Mouse (Mus musculus): ENCODE data around the gene Olfr996. TPM values are rescaled to one million over a fixed set of nuclear protein-coding genes. Genes with fewer than 3 reads are reported as not detected.

Olfr996 gene
- polyA plus RNA-seq, 1 experiment from 2014 or later = not detected

DNA sequence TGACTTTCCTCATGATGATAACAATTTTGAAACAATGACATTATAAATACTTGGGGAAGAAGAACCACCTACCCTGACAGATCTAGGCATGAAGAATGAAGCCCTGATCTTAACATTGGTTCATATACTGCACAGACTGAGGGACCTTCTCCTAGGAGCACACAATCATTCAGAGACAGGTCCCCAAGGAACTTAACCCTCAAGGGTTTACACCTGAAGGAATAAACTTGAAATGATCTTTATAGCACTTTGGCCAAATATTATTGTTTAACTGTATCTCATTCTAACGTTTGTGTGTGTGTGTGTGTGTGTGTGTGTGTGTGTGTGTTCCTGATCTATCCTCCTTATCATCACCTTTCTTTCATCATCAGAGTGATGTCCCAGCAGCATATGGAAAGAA lies 32.8 kb downstream of the Olfr996 start, which contains the start of gene Olfr1000:
Gene Olfr1000 (minus strand): TSS at position 101 of the 400 bp plus-strand sequence.
- Histone ChIP-seq H3K27me3 (ENCODE audit: insufficient read depth, low read length) (no peaks in the 10 kb centered on the region), H3K9me3 (ENCODE audit: low read length) (no peaks in the 10 kb centered on the region), H3K9ac (replicated peaks) (no peak within 1 kb of the TSS), H3K4me2 (ENCODE audit: low read depth, low read length) (no peak within 1 kb of the TSS), H3K4me1 (ENCODE audit: insufficient read depth) (no peaks in the 10 kb centered on the region), H3K36me3 (replicated peaks; ENCODE audit: insufficient read depth, low read length) (no peaks in the 10 kb centered on the region), H3K4me3 (ENCODE audit: low read depth, low read length) (no peak within 1 kb of the TSS), H3K27ac (ENCODE audit: low read depth) (no peak within 1 kb of the TSS)
- ATAC-seq (no peak), DNase-seq (no peak)
- TF ChIP-seq EP300 (IDR thresholded peaks at IDR 0.05; ENCODE audit: low read depth) (no peak), CTCF (IDR thresholded peaks at IDR 0.05; ENCODE audit: low read depth) (no peak)
- WGBS (ENCODE audit: insufficient replicate concordance) = 50% methylated on average over 1 of the region's 1 CpGs

Other genes with a start within 250 kb of the Olfr996 start
- not detected in 2 replicates for gene Olfr987, start 239.9 kb upstream of the Olfr996 start, polyA plus RNA-seq (2015; fragmentation: Nextera tagmentation; extraction: Ambion mirVana)
- not detected in 2 replicates for gene Olfr988, start 216.0 kb upstream of the Olfr996 start, polyA plus RNA-seq (2015; fragmentation: Nextera tagmentation; extraction: Ambion mirVana)
- gene Olfr992, start 169.7 kb upstream of the Olfr996 start, polyA plus RNA-seq (2015; fragmentation: Nextera tagmentation; extraction: Ambion mirVana) = not detected in 2 replicates
- gene Olfr993, start 164.3 kb upstream of the Olfr996 start, polyA plus RNA-seq (2015; fragmentation: Nextera tagmentation; extraction: Ambion mirVana) = not detected in 2 replicates
- not detected in 2 replicates for gene Olfr994, start 142.8 kb upstream of the Olfr996 start, polyA plus RNA-seq (2015; fragmentation: Nextera tagmentation; extraction: Ambion mirVana)
- gene Olfr995, start 135.6 kb upstream of the Olfr996 start, polyA plus RNA-seq (2015; fragmentation: Nextera tagmentation; extraction: Ambion mirVana) = not detected in 2 replicates
- not detected in 2 replicates for gene 4833423E24Rik, start 60.2 kb upstream of the Olfr996 start, polyA plus RNA-seq (2015; fragmentation: Nextera tagmentation; extraction: Ambion mirVana)
- gene Olfr998, start 9.7 kb downstream of the Olfr996 start, polyA plus RNA-seq (2015; fragmentation: Nextera tagmentation; extraction: Ambion mirVana) = not detected in 2 replicates
- gene Olfr1000, start 32.7 kb downstream of the Olfr996 start, polyA plus RNA-seq (2015; fragmentation: Nextera tagmentation; extraction: Ambion mirVana) = not detected in 2 replicates
- gene Olfr1002, start 71.5 kb downstream of the Olfr996 start, polyA plus RNA-seq (2015; fragmentation: Nextera tagmentation; extraction: Ambion mirVana) = not detected in 2 replicates
- gene Olfr154, start 85.2 kb downstream of the Olfr996 start, polyA plus RNA-seq (2015; fragmentation: Nextera tagmentation; extraction: Ambion mirVana) = not detected in 2 replicates
- gene Olfr1006, start 99.6 kb downstream of the Olfr996 start, polyA plus RNA-seq (2015; fragmentation: Nextera tagmentation; extraction: Ambion mirVana) = not detected in 2 replicates
- not detected in 2 replicates for gene Olfr1008, start 110.2 kb downstream of the Olfr996 start, polyA plus RNA-seq (2015; fragmentation: Nextera tagmentation; extraction: Ambion mirVana)
- gene Olfr1009, start 136.2 kb downstream of the Olfr996 start, polyA plus RNA-seq (2015; fragmentation: Nextera tagmentation; extraction: Ambion mirVana) = not detected in 2 replicates
- gene Olfr1012, start 183.6 kb downstream of the Olfr996 start, polyA plus RNA-seq (2015; fragmentation: Nextera tagmentation; extraction: Ambion mirVana) = not detected in 2 replicates
- gene Olfr1013, start 187.9 kb downstream of the Olfr996 start, polyA plus RNA-seq (2015; fragmentation: Nextera tagmentation; extraction: Ambion mirVana) = not detected in 2 replicates
- not detected in 2 replicates for gene Olfr1014, start 193.5 kb downstream of the Olfr996 start, polyA plus RNA-seq (2015; fragmentation: Nextera tagmentation; extraction: Ambion mirVana)
- gene Olfr1015, start 202.8 kb downstream of the Olfr996 start, polyA plus RNA-seq (2015; fragmentation: Nextera tagmentation; extraction: Ambion mirVana) = not detected in 2 replicates
- not detected in 2 replicates for gene Olfr1016, start 223.3 kb downstream of the Olfr996 start, polyA plus RNA-seq (2015; fragmentation: Nextera tagmentation; extraction: Ambion mirVana)
- gene Olfr1018, start 239.3 kb downstream of the Olfr996 start, polyA plus RNA-seq (2015; fragmentation: Nextera tagmentation; extraction: Ambion mirVana) = not detected in 2 replicates

Measured in liver, postnatal 0 days (tissue).